ENCODE assay signal across 8 mouse cellular contexts in genomic region chr11:100528375-100529165, GRCm38 (mm10). TPM values are rescaled to one million over a fixed set of nuclear protein-coding genes. Genes with fewer than 3 reads are reported as not detected.
A peak's percentile ranks its signal among the peaks of the same experiment; 100 is the strongest.
DNase-seq lines count a peak whose midpoint lies in the region; ATAC-seq lines count a peak whose summit lies in the region.

No protein-coding gene starts in this region.

- peak overlapping the region; percentile 95 for H3K4me3 ChIP-seq in megakaryocyte, embryonic 14.5 days (replicated peaks)
- H3K4me3 ChIP-seq in limb, embryonic 11.5 days (ENCODE audit: low read depth, low read length): peak overlapping the region; percentile 85
- H3K4me3 ChIP-seq in stomach, embryonic 14.5 days (ENCODE audit: low read depth, low read length): peak overlapping the region; percentile 62

- H3K4me1 ChIP-seq in megakaryocyte, embryonic 14.5 days: peaks cover 55% of the 10 kb centered on the region
- H3K4me1 ChIP-seq in limb, embryonic 11.5 days (ENCODE audit: control insufficient read depth, insufficient read depth, low read length): peaks cover 21% of the 10 kb centered on the region
- peaks cover 29% of the 10 kb centered on the region; the same call in 1 of the 2 replicates for H3K4me1 ChIP-seq in stomach, embryonic 14.5 days (ENCODE audit: control insufficient read depth, insufficient read depth, low read length)

- H3K9ac ChIP-seq in limb, embryonic 11.5 days (ENCODE audit: low read length): peak overlapping the region; percentile 67
- peak overlapping the region; percentile 45; the same call in 1 of the 2 replicates for H3K9ac ChIP-seq in stomach, embryonic 14.5 days (replicated peaks; ENCODE audit: low read depth, low read length)

- peak overlapping the region; percentile 96 for H3K4me2 ChIP-seq in limb, embryonic 11.5 days (ENCODE audit: low read depth, severe bottlenecking)
- H3K4me2 ChIP-seq in stomach, embryonic 14.5 days (replicated peaks; ENCODE audit: low read depth, low read length): peak overlapping the region; percentile 64

- 24% methylated on average over 19 of the region's 19 CpGs for WGBS in limb, embryonic 11.5 days
- 21% methylated on average over 19 of the region's 19 CpGs for WGBS in stomach, embryonic 14.5 days

- no peak for ATAC-seq in megakaryocyte, adult 5-6 weeks (ENCODE audit: poor library complexity, severe bottlenecking)
- ATAC-seq in limb, embryonic 11.5 days (ENCODE audit: insufficient number of reproducible peaks, low FRiP score, low TSS enrichment, low read depth): no peak
- no peak for ATAC-seq in stomach, embryonic 14.5 days (ENCODE audit: insufficient number of reproducible peaks, insufficient read depth, low FRiP score, low read depth)
- no peak for ATAC-seq in monocyte, adult 5-6 weeks (replicated peaks; ENCODE audit: insufficient number of reproducible peaks, low FRiP score, low TSS enrichment, poor library complexity, severe bottlenecking)

- H3K27me3 ChIP-seq in megakaryocyte, embryonic 14.5 days (replicated peaks): no peaks in the 10 kb centered on the region
- H3K27me3 ChIP-seq in limb, embryonic 11.5 days (ENCODE audit: control insufficient read depth, insufficient read depth, low read length): no peaks in the 10 kb centered on the region
- no peaks in the 10 kb centered on the region for H3K27me3 ChIP-seq in stomach, embryonic 14.5 days (ENCODE audit: control insufficient read depth, insufficient read depth, low read length)

- peak; percentile 6 for DNase-seq in adrenal gland, postnatal 14 days
- DNase-seq in adrenal gland, postnatal 25 days: no peak
- DNase-seq in limb, embryonic 11.5 days (ENCODE audit: low spot score): no peak
- DNase-seq in kidney, postnatal 4 days: no peak

- H3K27ac ChIP-seq in limb, embryonic 11.5 days (replicated peaks; ENCODE audit: low read depth, low read length): peak overlapping the region; percentile 56; the same call in 1 of the 2 replicates
- peak overlapping the region; percentile 78 for H3K27ac ChIP-seq in stomach, embryonic 14.5 days (ENCODE audit: low read length)

- H3K9me3 ChIP-seq in megakaryocyte, embryonic 14.5 days: peaks cover 9% of the 10 kb centered on the region
- no peaks in the 10 kb centered on the region for H3K9me3 ChIP-seq in limb, embryonic 11.5 days (ENCODE audit: control insufficient read depth, low read length)
- no peaks in the 10 kb centered on the region for H3K9me3 ChIP-seq in stomach, embryonic 14.5 days (ENCODE audit: control insufficient read depth, low read depth, low read length)

- H3K36me3 ChIP-seq in megakaryocyte, embryonic 14.5 days (replicated peaks; ENCODE audit: low read length): peaks cover 28% of the 10 kb centered on the region
- no peaks in the 10 kb centered on the region for H3K36me3 ChIP-seq in limb, embryonic 11.5 days (ENCODE audit: control insufficient read depth, insufficient read depth, low read length)
- 0 out of 2 replicates have a peak, but pooled peaks cover 2% of the 10 kb centered on the region for H3K36me3 ChIP-seq in stomach, embryonic 14.5 days (ENCODE audit: control insufficient read depth, insufficient read depth, low read length)

RNA-seq across cellular contexts. Expression of gene Acly, which starts 0.8 kb away (rescaled TPM):
- 805 and 809 TPM in 2 replicates for total RNA-seq in adrenal gland, postnatal 14 days (2021)
- total RNA-seq in adrenal gland, postnatal 25 days (2021): 1,778 and 1,859 TPM in 2 replicates
- 7.2 and 21.1 TPM in 2 replicates for polyA plus RNA-seq in megakaryocyte, embryonic 14.5 days (2012; ENCODE audit: insufficient read depth, low replicate concordance)
- total RNA-seq in megakaryocyte, adult 5-6 weeks (2015): 80.6 and 90.8 TPM in 2 replicates
- total RNA-seq in megakaryocyte, adult 5-6 weeks (2017): 100 and 105 TPM in 2 replicates
- polyA plus RNA-seq in limb, embryonic 11.5 days (2014; fragmentation: Nextera tagmentation; extraction: Ambion mirVana): 182 and 195 TPM in 2 replicates
- 161 and 175 TPM in 2 replicates for polyA plus RNA-seq in stomach, embryonic 14.5 days (2014; fragmentation: Nextera tagmentation; extraction: Ambion mirVana)
- 104 to 134 TPM (median 105 TPM) in 3 replicates for total RNA-seq in monocyte, adult 5-6 weeks (2017)

RNA-seq across cellular contexts. Expression of gene Ttc25, which starts 16.8 kb away (rescaled TPM):
- 1.3 TPM in 2 replicates for total RNA-seq in adrenal gland, postnatal 14 days (2021)
- 4.1 and 5.5 TPM in 2 replicates for total RNA-seq in adrenal gland, postnatal 25 days (2021)
- polyA plus RNA-seq in megakaryocyte, embryonic 14.5 days (2012; ENCODE audit: insufficient read depth, low replicate concordance): 0.29 TPM in 1 of 2 replicates, not detected in the other
- 0.16 and 0.96 TPM in 2 replicates for total RNA-seq in megakaryocyte, adult 5-6 weeks (2015)
- total RNA-seq in megakaryocyte, adult 5-6 weeks (2017): not detected in 2 replicates
- polyA plus RNA-seq in limb, embryonic 11.5 days (2014; fragmentation: Nextera tagmentation; extraction: Ambion mirVana): 0.62 and 1.1 TPM in 2 replicates
- polyA plus RNA-seq in stomach, embryonic 14.5 days (2014; fragmentation: Nextera tagmentation; extraction: Ambion mirVana): 0.35 and 1.1 TPM in 2 replicates
- 4.4 TPM in 1 of 3 replicates, not detected in the others for total RNA-seq in monocyte, adult 5-6 weeks (2017)

RNA-seq across cellular contexts. Expression of gene Cnp, which starts 46.1 kb away (rescaled TPM):
- total RNA-seq in adrenal gland, postnatal 14 days (2021): 35.5 and 38.4 TPM in 2 replicates
- 35.4 and 57.8 TPM in 2 replicates for total RNA-seq in adrenal gland, postnatal 25 days (2021)
- 13.3 and 17.1 TPM in 2 replicates for polyA plus RNA-seq in megakaryocyte, embryonic 14.5 days (2012; ENCODE audit: insufficient read depth, low replicate concordance)
- total RNA-seq in megakaryocyte, adult 5-6 weeks (2015): 9.5 and 11.3 TPM in 2 replicates
- total RNA-seq in megakaryocyte, adult 5-6 weeks (2017): 22.2 and 23.9 TPM in 2 replicates
- polyA plus RNA-seq in limb, embryonic 11.5 days (2014; fragmentation: Nextera tagmentation; extraction: Ambion mirVana): 21.9 and 23.8 TPM in 2 replicates
- 35.9 TPM in 2 replicates for polyA plus RNA-seq in stomach, embryonic 14.5 days (2014; fragmentation: Nextera tagmentation; extraction: Ambion mirVana)
- 22.6 to 33.8 TPM (median 25.9 TPM) in 3 replicates for total RNA-seq in monocyte, adult 5-6 weeks (2017)

RNA-seq across cellular contexts. Expression of gene Klhl11, which starts 56.0 kb away (rescaled TPM):
- total RNA-seq in adrenal gland, postnatal 14 days (2021): 42.9 and 44.2 TPM in 2 replicates
- 55.1 and 62.2 TPM in 2 replicates for total RNA-seq in adrenal gland, postnatal 25 days (2021)
- polyA plus RNA-seq in megakaryocyte, embryonic 14.5 days (2012; ENCODE audit: insufficient read depth, low replicate concordance): 1.6 TPM in 1 of 2 replicates, not detected in the other
- 5.9 and 8.1 TPM in 2 replicates for total RNA-seq in megakaryocyte, adult 5-6 weeks (2015)
- total RNA-seq in megakaryocyte, adult 5-6 weeks (2017): 14.5 and 14.8 TPM in 2 replicates
- 13.8 and 15.7 TPM in 2 replicates for polyA plus RNA-seq in limb, embryonic 11.5 days (2014; fragmentation: Nextera tagmentation; extraction: Ambion mirVana)
- polyA plus RNA-seq in stomach, embryonic 14.5 days (2014; fragmentation: Nextera tagmentation; extraction: Ambion mirVana): 11.2 and 12.3 TPM in 2 replicates
- total RNA-seq in monocyte, adult 5-6 weeks (2017): 16.4 to 28.5 TPM (median 24.2 TPM) in 3 replicates
